Mouse (Mus musculus) cerebellum, adult 9-10 months (tissue): Measurements from ENCODE around the gene Sgms2.

Experiments used
- DNase-seq: peaks from one replicate; pipeline ENCODE4 v3.0.0; 2022

Sgms2 gene

GRCm38 (mm10) chr3:131483650-131484049 lies 7.6 kb downstream of the Sgms2 start:
- DNase-seq = no peak

DNA sequence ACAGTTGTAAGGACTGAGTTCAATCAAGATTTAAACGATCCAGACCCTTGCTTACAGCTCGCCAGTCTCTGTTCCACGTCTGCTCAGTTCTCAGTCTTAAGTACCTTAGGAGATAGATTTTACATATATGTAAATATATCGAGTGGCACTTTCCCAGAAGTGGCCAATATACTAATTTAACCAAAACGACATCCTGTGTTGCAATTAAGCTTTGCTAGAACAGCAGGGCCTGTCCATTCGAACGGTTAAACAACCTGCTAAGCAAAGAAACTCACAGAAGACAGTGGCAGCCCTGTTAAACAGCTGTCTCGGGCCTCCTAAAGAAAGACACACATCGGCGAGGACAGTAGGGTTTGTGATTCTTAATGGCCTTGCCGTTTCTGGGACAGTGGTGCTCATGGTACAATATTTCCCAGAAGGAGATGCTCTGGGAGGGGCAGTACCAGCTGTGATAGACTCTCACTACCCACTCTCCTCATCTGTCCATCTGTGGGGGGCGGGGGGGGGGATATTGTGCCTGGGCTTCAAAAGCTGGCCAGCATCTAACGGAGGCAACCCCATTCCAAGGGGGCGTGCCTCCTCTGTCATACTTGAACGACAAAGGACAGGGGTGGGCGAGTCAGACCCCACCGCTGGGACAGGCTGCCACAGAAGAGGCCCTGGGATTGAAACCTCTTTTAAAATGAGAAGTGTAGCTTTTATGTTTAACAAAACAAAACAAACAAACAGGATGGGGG lies 9.1 kb downstream of the Sgms2 start:
- DNase-seq = no peak

- no peak for DNase-seq
Measured at GRCm38 (mm10) chr3:131480659-131481058, 10.6 kb downstream of the Sgms2 start.

- no peak for DNase-seq
Measured at GRCm38 (mm10) chr3:131479415-131479814, 11.8 kb downstream of the Sgms2 start.

GRCm38 (mm10) chr3:131476002-131476401 lies 15.2 kb downstream of the Sgms2 start:
- DNase-seq = no peak

DNA sequence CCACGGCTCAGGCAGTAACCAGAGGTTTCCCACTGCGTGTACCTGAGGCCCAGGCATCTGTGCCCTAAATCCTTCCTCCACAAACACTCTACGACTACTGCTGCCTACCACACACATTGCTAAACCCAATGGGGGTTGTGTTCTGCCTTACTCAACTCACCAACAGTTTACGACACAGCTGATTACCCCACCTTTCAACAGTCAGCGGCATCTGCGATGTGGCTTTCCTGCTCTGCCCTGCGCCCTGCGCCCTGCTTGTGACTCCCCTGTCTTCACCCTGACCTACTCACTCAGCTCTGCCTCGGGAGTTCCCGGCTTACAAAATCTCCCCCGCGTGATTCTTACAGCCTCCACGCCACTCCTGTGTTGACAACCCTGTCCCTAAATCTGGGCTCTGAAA lies 16.7 kb downstream of the Sgms2 start:
- DNase-seq = no peak

DNA sequence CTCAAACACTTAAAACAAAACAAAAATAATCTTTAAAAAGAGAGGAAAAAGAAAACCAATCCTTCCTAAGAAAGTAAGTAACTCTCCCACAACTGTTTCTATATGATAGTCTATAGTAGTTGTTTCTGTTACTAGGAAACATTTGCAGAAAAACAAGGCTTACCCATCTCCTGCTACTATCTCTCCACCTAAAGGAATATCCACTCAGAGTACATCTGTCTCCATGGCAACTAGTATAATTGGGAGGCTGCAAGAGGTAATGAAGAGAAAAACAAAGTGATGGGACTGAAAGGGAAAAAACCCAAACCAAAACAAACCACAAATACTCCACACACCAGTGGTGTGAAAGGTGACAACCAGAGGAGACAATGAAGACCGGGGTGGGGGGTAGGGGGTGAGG lies 17.7 kb downstream of the Sgms2 start:
- DNase-seq = no peak

DNA sequence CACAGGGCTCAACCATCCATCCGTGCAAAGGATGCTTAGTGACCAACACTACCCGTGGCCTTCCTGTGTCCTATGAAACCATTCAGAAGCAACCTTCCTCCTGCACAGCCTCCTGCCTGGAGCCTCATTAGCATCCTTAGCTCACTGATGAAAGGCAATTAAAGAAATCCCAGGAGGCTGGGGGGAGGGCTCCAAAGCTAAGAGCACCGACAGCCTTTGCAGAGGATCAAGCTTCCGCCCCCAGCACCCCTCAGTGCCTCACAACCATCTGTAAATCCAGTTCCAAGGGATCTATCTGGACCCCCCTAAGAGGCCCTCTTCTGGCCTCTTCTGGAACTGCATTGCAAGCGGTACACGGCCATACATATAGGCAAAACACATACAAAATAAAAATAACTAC lies 19.4 kb downstream of the Sgms2 start:
- no peak for DNase-seq

GRCm38 (mm10) chr3:131471435-131471834 lies 19.8 kb downstream of the Sgms2 start:
- no peak for DNase-seq

- DNase-seq = no peak
Measured at GRCm38 (mm10) chr3:131470837-131471236, 20.4 kb downstream of the Sgms2 start.

- DNase-seq = no peak
Measured at GRCm38 (mm10) chr3:131469636-131470035, 21.6 kb downstream of the Sgms2 start.

DNA sequence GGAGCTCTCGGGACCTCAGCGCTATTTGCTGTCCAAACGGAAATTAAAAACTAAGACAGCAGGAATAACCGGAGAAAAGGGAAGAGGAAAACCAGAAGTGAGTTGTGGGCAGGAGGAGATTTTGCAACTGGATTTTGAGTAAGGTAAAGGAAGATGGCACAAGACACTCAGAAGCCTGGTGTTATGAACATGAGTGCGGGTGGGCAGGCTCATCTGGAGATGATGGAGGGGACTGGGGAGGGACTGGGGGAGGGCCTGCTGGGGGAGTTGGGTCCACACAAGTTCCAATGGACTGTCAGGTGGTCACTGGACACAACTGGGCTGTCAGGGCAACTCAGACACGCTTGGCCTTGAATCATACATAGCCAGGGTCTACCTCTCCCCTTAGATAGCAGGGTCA lies 24.8 kb downstream of the Sgms2 start:
- no peak for DNase-seq

- DNase-seq = no peak
Measured at GRCm38 (mm10) chr3:131465536-131466260, 25.5 kb downstream of the Sgms2 start.

DNA sequence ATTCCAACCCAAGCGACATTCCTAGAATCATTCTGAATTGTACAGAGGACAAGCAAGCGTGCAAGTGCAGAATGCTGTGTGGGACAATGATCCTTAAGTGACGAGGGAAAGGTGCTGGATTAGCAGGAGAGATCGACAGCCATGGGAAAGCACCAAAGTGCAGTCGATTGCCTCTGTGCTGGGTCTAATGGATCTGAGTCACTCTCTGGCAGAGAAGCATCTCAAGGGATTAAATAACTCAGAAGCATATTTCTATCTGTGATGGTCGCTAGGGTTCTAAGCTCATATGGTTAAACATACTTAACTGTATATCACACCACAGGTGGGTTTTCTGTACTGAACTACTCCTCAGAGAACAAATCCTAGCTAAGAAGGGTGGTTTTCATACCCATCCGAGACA lies 118.2 kb downstream of the Sgms2 start:
- no peak for DNase-seq

DNA sequence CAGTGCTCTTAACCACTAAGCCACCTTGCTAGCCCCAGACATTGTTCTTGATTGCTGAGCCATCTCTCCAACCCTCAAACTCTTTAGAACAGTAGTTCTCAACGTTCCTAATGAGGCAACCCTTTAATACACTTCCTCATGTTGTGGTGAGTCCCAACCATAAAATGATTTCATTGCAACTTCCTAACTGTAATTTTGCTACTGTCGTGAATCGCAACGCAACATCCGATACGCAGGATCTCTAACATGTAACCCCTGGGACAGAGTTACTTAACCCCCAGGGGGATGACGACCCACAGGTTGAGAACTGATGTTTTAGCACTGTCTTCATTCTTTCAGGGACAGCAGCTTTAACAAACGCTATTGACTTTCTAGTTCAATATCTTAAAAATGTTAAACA lies 122.5 kb downstream of the Sgms2 start:
- DNase-seq = no peak

DNA sequence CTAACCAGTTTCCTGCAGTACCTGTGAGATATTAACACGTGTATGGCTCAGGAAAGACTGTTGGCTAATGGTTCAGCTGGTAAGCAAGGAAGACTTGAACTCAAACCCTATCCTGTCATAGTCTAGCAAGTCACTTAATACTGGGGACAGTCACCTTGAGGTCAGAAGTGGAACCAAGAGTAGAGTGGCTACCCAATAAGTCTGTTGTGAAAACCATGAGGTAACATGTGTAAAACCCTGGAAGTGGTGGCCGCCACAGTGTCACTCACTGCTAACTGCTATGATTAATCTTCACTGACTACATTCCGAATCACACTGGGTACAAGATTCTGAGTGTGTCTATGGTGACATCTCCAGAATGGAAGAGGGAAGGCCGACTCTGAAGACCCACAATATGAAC lies 123.8 kb downstream of the Sgms2 start:
- DNase-seq = no peak

DNA sequence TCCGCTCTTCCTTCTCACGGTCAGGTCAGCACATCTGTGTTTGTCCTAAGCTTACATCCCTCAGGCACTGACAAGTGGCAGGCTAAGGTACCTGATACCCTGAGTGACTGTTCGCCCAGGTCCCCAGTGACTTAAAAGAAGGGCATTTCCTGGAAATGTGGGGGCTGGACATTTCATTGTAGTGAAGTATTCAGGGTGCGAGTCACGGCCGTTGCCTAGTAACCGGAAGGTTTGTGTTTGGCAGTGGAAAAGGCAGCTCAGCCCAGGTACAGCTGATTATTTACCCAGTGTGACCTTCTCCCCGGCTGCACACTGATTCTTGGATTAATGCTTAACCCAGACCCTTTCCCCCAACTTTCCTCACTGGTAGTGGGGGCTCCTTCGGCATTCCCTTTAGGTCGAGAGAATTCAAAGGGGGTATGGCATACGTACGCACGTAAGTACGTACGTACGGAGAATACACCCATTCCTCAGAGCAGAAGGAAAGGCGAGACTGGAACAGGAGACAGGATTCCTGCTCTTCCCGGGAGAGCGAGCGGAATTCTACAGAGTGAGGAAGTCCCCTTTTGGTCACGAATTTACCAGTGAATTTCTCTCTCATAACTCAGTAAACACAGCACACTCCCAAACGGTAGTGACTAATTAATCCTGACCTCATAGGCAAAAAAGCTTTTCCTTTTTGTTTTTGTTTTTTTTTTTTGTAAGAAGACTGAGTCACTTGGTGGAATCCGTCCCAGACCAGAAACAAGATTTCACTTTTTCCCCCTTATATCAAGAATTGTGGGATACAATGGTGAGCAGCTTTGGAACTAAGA lies 126.4 kb downstream of the Sgms2 start:
- no peak for DNase-seq

DNA sequence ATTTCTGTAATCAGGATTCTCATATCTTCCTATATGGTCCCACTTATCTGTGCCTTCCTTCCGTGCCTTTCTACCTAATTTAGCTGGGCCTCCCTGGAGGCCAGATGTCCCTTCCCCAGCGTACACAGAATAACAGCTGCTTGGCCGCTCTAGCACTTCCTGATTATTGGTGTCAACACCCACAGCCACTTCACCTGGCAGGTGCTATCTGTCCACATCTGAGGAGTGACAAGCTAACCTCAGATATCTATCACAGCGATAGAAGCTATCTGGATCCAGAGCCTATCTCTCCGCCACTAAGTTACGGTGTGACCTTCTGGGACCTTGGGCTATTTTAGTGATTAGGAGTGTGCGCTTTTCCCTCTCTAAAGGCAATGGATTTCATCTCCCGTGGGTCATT lies 127.0 kb downstream of the Sgms2 start:
- DNase-seq = no peak

- no peak for DNase-seq
Measured at GRCm38 (mm10) chr3:131363602-131364001, 127.6 kb downstream of the Sgms2 start.

DNA sequence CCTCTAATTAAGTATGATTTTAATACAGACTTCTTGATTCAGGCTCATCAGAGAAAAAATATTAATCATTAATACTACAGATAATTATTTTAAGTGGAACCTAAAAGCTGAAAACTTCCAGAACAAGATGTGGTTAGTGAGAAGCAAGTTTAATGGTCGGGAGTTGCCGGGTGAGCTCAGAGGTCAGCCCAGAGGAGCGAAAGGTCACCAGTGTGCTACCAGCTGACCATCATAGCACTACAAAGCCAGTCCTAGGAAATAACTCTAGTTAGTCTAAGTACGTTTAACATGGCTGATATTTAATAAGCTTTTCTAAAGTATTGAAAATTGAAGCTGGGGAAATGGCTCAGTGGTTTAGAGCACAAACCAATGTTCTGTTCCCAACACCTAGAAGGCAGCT lies 129.3 kb downstream of the Sgms2 start:
- DNase-seq = no peak

DNA sequence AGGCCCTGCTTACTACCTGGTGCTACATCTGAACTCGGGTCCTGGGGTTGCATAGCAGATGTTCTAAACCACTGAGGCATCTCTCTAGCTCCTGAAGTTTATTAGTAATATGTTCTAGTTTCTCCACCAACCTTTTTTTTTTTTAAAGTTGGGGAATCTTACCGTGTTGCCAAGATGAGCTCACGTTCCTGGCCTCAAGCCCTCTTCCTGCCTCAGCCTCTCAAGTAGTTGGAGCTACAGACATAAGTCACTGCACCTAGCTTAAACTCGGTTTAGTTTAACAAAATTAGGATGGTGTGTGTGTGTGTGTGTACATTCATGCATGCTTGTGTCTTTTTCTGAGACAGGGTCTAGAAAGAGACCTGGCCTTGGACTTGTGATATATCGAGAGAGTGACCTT lies 132.2 kb downstream of the Sgms2 start:
- no peak for DNase-seq

GRCm38 (mm10) chr3:131358205-131358604 lies 133.0 kb downstream of the Sgms2 start:
- no peak for DNase-seq

GRCm38 (mm10) chr3:131357643-131358042 lies 133.6 kb downstream of the Sgms2 start:
- no peak for DNase-seq

DNA sequence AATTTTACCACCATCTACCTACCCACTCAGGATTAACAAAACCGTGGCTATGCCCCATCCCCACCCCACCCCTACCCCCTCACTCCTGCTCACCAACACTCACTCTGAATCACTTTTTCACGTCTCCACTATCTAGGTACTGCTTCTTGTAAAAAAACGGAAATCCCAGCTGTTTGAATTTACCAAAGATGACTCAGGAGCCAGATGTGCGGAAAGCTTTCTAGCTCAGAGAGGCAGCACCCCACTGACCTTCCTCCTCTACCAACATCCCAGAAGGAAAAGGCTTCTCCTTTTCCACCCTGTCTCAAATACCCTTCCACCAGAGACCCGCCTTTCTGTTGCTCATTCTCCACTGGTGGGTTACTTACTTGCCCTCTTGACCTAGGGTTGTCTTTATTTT lies 135.2 kb downstream of the Sgms2 start:
- no peak for DNase-seq
